Mouse (Mus musculus): ENCODE data around the gene Foxred2. TPM values are rescaled to one million over a fixed set of nuclear protein-coding genes. Genes with fewer than 3 reads are reported as not detected.

Foxred2 gene
- polyA plus RNA-seq, 1 experiment, result 6.5 TPM

DNA sequence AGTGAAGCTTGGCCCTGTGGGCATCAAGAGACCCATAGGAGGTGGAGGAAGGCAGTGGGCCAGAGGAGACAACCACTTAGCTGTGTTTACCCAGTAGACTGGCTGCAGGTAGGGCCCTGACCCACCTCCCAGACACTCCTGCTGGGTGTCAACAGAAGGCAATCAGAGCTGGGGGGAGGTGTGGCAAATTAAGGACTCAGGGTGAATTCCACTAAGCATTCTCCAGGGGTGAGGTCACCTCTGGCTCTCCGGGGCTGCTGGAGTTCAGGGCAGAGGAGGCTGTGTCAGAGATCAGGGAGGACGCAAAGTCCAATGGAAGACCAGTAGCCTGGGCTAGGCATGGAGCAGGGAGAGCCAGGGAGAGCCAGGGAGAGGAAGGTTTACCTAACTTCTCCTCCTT, 45.5 kb downstream of the Foxred2 start:
- H3K27ac ChIP-seq (ENCODE audit: control insufficient read depth, insufficient read depth, low read depth, low read length, poor library complexity), result no peak overlapping the region
- 73% methylated on average over 2 of the region's 2 CpGs for WGBS
- no peak overlapping the region for H3K4me3 ChIP-seq (replicated peaks; ENCODE audit: control insufficient read depth, low read depth, low read length)
- no peak for TF ChIP-seq POLR2A (IDR thresholded peaks at IDR 0.05; ENCODE audit: borderline replicate concordance, control insufficient read depth, low read depth, low read length)
- no peak for TF ChIP-seq CTCF (IDR thresholded peaks at IDR 0.05; ENCODE audit: control insufficient read depth, insufficient read depth, low read length)
- H3K4me1 ChIP-seq (ENCODE audit: control insufficient read depth, insufficient read depth, low read length), result no peaks in the 10 kb centered on the region

DNA sequence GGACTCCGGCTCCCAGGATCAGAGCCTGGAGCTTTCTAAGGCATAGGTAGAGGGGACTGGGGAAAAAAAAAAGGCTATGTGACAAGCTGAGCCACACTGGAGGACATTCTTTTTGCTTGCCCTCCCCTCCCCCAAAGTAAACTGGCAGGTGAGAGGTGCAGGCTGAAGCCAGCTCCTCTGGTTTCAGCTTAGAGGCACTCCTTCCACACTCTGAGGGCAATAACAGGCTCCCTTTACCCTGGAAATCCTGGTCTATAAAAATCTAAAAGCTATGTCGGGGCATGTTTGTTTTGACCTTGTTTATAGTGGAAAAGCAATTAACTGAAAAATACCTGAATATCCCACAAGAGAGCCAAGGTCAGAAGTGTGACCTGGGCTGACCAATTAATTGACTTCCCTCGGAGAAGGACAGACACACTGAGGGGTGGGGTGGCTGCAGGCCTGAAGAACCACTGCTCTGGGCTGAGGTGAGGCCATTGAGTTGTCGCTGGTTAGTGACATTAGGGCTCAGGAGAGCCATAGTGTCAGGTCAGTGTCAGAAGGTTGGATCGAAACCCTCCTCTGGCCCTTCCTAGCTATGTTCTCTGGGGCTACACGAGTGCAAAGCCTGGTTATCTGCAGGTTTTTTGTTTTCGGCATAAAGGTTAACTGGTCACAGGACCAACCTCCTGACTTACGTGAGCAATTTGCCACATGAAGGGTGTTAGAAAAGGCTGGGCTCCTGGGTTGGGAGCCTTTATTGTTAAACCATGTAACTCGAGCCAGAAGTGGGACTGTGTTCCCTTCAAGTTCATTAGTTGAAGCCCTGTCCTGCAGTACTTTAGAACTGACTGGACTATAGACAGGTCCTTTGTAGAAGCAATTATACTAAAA, 48.6 kb downstream of the Foxred2 start:
- 79% methylated on average over 9 of the region's 9 CpGs for WGBS

DNA sequence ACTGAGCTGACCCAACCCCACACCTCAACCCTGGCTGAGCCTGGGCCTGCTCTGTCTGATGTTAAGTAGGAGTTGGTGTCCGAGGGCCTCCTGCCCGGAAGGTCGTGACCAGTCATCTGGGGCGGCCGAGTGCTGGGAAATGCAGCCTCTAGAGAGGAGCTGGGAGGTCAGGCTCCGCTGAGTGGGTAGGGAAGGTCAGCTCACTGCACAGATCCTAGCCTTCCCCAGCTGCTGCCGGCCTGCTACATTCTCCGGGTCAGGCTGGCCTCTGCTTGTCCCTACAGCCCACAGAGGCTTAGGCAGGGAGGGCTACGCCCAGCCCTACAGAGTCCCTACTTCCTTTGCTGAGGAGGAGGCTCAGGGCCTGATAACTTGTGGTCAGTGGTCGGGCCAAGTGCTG, 50.0 kb downstream of the Foxred2 start:
- TF ChIP-seq CTCF (IDR thresholded peaks at IDR 0.05; ENCODE audit: control insufficient read depth, insufficient read depth, low read length), result no peak
- no peak for TF ChIP-seq POLR2A (IDR thresholded peaks at IDR 0.05; ENCODE audit: borderline replicate concordance, control insufficient read depth, low read depth, low read length)
- Histone ChIP-seq H3K27ac (ENCODE audit: control insufficient read depth, insufficient read depth, low read depth, low read length, poor library complexity) (no peak overlapping the region), H3K4me3 (replicated peaks; ENCODE audit: control insufficient read depth, low read depth, low read length) (no peak overlapping the region), H3K4me1 (ENCODE audit: control insufficient read depth, insufficient read depth, low read length) (peaks cover 3% of the 10 kb centered on the region)
- WGBS, result 71% methylated on average over 10 of the region's 10 CpGs

More for the DNA sequence above, 48.6 kb downstream of the Foxred2 start:
- H3K4me3 ChIP-seq (replicated peaks; ENCODE audit: control insufficient read depth, low read depth, low read length), result no peak overlapping the region
- TF ChIP-seq POLR2A (IDR thresholded peaks at IDR 0.05; ENCODE audit: borderline replicate concordance, control insufficient read depth, low read depth, low read length), result no peak
- TF ChIP-seq CTCF (IDR thresholded peaks at IDR 0.05; ENCODE audit: control insufficient read depth, insufficient read depth, low read length), result no peak
- no peak overlapping the region for H3K27ac ChIP-seq (ENCODE audit: control insufficient read depth, insufficient read depth, low read depth, low read length, poor library complexity)
- peaks cover 3% of the 10 kb centered on the region for H3K4me1 ChIP-seq (ENCODE audit: control insufficient read depth, insufficient read depth, low read length)

DNA sequence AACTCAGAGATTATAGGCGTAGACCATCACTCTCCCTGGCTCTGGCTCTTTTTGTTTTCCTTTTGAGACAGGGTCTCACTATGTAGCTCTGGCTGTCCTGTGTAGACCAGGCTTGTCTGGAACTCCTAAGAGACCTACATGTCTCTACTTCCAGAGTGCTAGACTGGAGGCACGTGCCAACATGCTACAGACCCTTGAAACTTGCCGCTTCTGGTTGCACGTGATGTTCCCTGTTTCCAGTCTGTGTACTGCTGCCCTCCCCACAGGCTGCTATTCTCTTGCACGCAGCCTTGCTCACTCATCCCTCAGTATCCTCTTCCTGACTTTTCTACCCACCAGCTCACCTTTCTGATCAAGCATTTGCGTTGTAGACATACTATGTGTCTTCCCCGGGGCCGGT, 50.4 kb downstream of the Foxred2 start:
- 82% methylated on average over 8 of the region's 8 CpGs for WGBS

DNA sequence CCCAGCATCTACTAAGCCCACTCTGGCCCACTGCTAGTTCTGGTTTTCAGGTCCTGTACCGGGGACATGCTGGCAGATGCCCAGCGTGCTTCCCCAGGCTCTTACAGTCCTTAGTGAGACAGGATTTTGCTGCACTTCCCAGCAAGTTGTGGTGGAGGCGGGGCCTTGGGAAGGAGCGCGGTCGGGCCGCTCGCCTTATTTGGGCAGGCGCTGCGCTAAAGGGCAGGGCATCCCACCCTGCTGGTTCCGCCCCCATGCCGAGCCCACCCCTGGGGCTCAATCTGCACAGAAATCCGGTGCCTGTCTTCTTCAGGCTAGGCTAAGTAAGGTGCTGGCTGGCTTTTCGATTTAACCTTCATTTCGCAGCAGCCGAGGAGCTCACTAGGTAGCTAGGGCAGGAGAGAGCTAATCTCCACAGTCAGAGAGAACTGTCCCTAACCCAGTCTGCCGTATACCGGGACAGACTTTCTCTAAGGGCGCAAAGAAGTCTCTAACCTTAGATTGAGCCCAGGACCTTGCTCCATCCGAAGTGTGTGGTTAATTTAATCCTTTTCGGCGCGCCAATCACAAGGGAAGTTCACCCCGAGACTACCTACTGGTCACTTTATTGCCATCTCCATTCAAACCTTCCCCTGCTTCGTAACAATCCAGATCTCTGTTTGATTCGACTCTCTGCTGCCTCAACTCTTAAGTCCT, 51.1 kb downstream of the Foxred2 start:
- Histone ChIP-seq H3K27ac (ENCODE audit: control insufficient read depth, insufficient read depth, low read depth, low read length, poor library complexity) (no peak overlapping the region), H3K4me3 (replicated peaks; ENCODE audit: control insufficient read depth, low read depth, low read length) (peak overlapping the region; percentile 44), H3K4me1 (ENCODE audit: control insufficient read depth, insufficient read depth, low read length) (peaks cover 3% of the 10 kb centered on the region)
- 13% methylated on average over 26 of the region's 26 CpGs for WGBS
- TF ChIP-seq POLR2A (IDR thresholded peaks at IDR 0.05; ENCODE audit: borderline replicate concordance, control insufficient read depth, low read depth, low read length), result no peak
- no peak for TF ChIP-seq CTCF (IDR thresholded peaks at IDR 0.05; ENCODE audit: control insufficient read depth, insufficient read depth, low read length)

More for the DNA sequence above, 50.4 kb downstream of the Foxred2 start:
- TF ChIP-seq CTCF (IDR thresholded peaks at IDR 0.05; ENCODE audit: control insufficient read depth, insufficient read depth, low read length), result no peak
- no peak for TF ChIP-seq POLR2A (IDR thresholded peaks at IDR 0.05; ENCODE audit: borderline replicate concordance, control insufficient read depth, low read depth, low read length)
- Histone ChIP-seq H3K4me1 (ENCODE audit: control insufficient read depth, insufficient read depth, low read length) (peaks cover 3% of the 10 kb centered on the region), H3K4me3 (replicated peaks; ENCODE audit: control insufficient read depth, low read depth, low read length) (no peak overlapping the region), H3K27ac (ENCODE audit: control insufficient read depth, insufficient read depth, low read depth, low read length, poor library complexity) (no peak overlapping the region)

DNA sequence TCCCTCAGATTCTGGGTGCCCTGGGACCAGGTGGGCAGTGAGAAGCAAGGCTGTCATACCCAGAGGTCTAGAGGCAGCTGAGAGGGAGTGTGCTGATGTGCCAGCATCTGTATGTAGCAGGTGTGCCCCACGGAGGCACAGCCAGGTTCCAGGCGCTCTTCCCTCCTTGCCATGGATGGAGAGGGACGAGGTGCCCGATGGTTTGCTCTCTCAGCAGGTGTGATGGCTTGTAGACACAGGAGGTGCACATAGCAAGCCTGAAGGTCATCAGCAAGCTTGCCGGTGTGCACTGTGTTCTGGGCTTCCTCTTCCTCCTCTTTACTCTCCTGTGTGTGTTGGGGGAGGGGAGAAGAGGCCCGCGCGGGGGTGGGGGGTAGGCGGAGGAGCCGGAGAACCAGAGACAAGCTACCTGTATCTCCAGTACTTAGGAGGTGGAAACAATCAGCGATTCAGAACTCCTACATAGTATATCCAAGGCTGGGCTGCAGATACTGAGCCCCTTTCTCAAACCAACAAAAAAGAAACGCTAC, 52.1 kb downstream of the Foxred2 start:
- Histone ChIP-seq H3K4me1 (ENCODE audit: control insufficient read depth, insufficient read depth, low read length) (peaks cover 3% of the 10 kb centered on the region), H3K4me3 (replicated peaks; ENCODE audit: control insufficient read depth, low read depth, low read length) (no peak overlapping the region), H3K27ac (ENCODE audit: control insufficient read depth, insufficient read depth, low read depth, low read length, poor library complexity) (peak overlapping the region; percentile 19; the same call in 1 of the 2 replicates)
- 16% methylated on average over 12 of the region's 12 CpGs for WGBS
- TF ChIP-seq POLR2A (IDR thresholded peaks at IDR 0.05; ENCODE audit: borderline replicate concordance, control insufficient read depth, low read depth, low read length) (no peak), CTCF (IDR thresholded peaks at IDR 0.05; ENCODE audit: control insufficient read depth, insufficient read depth, low read length) (no peak)

- no peak for TF ChIP-seq POLR2A (IDR thresholded peaks at IDR 0.05; ENCODE audit: borderline replicate concordance, control insufficient read depth, low read depth, low read length)
- TF ChIP-seq CTCF (IDR thresholded peaks at IDR 0.05; ENCODE audit: control insufficient read depth, insufficient read depth, low read length), result no peak
- H3K27ac ChIP-seq (ENCODE audit: control insufficient read depth, insufficient read depth, low read depth, low read length, poor library complexity), result no peak overlapping the region
- H3K4me3 ChIP-seq (replicated peaks; ENCODE audit: control insufficient read depth, low read depth, low read length), result no peak overlapping the region
- 53% methylated on average over 5 of the region's 5 CpGs for WGBS
- peaks cover 3% of the 10 kb centered on the region for H3K4me1 ChIP-seq (ENCODE audit: control insufficient read depth, insufficient read depth, low read length)
These were observed 53.3 kb downstream of the Foxred2 start for GRCm38 (mm10) chr15:77903176-77903575.

DNA sequence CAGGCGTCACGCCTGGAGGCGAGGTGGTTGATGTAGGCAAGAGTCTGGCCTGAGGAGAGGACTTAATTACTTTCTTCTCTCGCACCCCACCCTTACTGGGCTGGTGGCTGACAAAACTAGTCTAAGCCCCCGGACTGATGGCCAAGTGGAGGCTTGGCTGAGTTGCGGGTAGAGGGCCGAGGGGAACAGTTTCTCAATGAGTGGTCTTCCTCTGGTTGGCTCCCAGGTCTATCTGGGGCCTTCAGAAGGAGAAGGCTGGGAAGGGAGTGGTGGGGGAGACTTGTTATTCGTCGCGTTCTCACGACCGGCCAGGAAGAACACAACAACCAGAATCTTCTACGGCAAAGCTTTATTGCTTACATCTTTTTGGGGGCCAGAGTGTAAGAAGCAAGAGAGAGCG, 61.6 kb downstream of the Foxred2 start:
- no peak overlapping the region; the same call in 1 of the 2 replicates for H3K27ac ChIP-seq (ENCODE audit: control insufficient read depth, insufficient read depth, low read depth, low read length, poor library complexity)
- no peak for TF ChIP-seq CTCF (IDR thresholded peaks at IDR 0.05; ENCODE audit: control insufficient read depth, insufficient read depth, low read length)
- no peak for TF ChIP-seq POLR2A (IDR thresholded peaks at IDR 0.05; ENCODE audit: borderline replicate concordance, control insufficient read depth, low read depth, low read length)
- 61% methylated on average over 13 of the region's 14 CpGs for WGBS
- no peak overlapping the region for H3K4me3 ChIP-seq (replicated peaks; ENCODE audit: control insufficient read depth, low read depth, low read length)
- peaks cover 3% of the 10 kb centered on the region for H3K4me1 ChIP-seq (ENCODE audit: control insufficient read depth, insufficient read depth, low read length)
